Mouse (Mus musculus): ENCODE measurements at regions not wholly inside any gene's neighbourhood (a gene's known extent, or its start where the extent isn't known, plus 50 kb on each side); places are given as distances from the start of the nearest gene placed in this dataset.
A peak's percentile ranks its signal among the peaks of the same experiment; 100 is the strongest.

DNA sequence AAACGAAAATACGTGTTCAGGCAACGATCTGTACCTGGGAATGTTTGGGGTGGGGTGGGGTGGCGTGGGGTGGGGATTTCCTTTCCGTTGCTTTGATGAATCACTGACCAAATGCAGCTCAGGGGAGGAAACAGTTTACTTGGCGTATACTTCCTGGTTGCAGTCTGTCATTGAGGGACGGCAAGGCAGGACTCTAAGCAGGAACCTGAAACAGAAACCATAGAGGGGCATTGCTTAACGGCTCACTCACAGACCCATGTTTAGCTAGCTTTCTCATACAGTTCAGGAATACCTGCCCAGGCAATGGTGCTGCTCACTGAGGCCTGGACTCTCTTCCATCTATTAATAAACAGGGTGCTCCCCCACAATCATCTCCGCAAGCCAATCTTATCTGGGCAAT is 55.1 kb upstream of the Smox start:
- no peak for DNase-seq

DNA sequence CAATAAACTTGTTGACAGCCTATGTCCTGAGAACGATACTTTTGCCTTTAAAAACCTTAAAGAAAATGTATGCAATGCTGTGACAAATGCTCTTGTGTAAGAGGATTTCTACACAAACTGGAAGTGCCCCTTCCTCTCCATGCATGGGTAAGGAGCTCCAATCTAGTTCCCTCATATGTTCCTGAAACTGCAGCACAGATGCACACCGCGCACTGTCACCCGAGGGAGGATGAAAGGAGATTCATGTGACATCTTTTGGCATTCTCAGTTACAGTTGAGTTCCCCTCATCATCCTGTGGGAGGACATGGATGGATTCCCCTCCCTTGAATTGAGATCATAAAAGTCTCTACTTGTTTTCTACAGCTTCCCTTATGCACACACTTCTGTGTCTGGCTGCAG is 60.8 kb upstream of the Smox start:
- no peak for DNase-seq

DNA sequence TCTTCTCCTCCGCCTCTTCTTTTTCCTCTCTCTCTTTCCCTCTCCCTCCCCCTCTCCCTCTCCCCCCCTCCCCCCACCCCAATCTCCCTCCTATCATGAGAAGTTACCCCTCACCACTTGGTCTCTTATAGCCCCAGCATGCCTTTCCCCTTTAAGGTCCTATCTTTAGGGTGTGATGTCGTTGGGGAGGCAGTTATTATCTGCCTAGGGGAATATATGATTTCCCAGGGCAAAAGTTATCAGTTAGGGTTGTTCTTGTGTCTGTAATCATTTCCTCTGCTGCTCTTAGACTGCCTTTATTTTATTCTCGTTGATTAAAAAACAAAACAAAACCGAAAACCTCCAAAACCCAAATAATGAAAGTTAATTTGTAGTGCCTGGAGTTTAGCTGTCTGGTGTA is 63.2 kb upstream of the Smox start:
- DNase-seq = no peak

DNA sequence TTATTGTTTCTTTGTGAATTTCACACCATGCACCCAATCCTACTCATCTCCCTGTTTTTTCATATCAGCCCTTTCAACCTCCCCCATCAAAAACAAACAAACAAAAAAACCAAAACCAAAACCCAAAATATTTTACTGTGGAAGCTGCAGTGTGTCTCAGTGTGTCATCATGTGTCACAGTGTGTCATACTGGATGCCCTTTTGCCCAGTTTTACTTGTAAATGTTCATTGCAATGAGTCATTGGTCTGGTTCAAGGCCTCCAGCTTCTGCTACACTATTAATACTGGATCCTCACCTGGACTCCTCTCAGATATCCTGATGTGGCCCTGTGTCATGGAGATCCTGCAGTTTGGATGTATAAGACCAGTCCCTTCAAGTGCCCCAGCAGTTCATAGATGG is 64.4 kb upstream of the Smox start:
- DNase-seq = no peak

DNA sequence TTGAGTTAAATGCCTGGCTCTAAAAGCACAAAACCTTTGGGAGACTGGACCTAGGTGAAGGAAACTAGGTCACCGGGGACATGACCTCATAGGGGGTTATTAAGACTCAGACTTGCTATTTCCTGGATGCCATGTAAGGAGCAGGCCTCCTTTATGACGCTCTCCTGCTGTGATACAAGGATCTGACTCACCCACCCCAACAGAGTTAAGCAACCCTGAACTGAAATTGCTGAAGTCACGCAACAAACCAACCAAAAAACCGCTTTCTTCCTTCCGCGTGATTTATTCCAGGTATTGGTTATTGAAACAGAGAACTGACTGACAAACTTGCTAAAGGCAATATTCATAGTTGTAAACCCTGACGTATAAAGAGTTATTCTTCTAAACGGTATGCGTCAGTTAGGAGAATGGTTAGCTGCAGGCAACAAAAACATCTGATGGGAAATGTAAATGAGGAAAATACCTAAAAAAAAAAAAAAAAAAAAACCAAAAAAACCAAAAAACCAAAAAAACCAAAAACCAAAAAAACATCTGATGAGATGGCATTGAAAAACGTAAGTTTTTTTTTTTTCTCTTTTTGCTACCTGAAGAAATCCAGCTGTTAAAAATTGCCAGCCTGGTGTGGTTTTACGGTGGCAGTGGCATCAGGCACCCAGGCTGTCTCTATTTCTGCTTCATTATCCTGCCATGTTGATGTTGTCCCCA is 67.5 kb upstream of the Smox start:
- no peak for DNase-seq

DNA sequence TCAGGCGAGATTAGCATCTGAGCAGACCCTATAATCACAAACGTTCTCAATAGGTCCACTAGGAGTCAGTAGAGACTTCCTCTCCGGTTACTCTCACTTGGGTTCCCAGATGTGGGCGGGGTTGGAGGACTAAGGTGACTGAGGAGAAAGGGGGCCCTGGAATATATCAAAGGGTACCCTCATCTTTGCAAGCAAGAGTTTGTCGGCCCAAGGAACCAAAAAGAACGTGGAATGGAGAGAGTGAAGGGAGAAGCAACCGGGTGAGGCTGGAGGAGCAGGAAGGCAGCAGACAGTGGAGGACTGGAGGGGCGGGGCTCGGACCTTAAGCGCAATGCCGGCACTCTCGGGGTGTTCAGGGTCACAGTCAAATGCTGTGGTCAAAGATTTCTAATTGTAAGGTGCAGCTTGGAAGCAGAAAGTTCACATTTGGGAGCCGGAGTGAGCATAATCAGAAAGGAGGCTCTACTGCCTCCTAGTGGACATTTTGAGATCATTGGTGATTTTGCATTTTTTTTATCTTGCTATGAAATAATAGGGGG is 68.3 kb upstream of the Smox start:
- peak; percentile 35 for DNase-seq

DNA sequence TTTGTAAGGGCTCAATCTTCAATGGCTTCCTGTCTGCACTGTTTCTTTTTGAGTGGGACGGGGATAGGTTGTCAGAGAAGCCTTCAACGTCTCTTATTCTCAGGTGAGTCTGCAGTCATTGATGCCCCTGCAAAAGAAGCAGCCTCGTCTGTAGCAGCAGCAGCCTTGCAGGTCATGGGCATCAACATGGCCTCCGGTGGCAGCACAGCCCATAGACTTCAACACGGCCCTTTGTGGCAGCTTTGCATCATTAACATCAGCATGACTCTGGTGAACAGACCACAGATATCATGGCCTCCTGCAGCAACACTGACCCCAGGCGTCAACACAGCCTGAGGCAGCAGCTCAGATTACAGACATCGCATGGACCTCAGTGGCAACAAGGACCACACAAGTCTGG is 65.4 kb upstream of the Rnf24 start:
- DNase-seq = no peak

DNA sequence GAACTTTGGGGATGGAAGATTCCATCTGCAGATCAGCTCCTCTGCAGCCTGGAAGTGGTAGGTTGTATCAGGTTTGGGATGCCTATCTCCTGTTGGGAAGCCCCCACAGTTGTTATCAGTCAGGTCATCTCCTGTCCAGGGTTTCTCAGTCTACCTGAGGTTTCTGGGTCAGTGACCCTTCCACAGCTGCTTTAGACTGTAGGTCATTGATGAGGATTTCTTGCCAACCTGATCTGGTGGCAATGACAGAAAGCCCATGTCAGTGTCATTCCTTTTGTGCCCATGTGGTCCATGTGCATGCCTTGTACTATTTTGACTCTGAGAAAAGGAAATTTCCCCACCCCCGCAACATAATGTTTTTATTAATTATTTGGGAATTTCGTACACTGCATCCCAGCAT is 64.8 kb upstream of the Rnf24 start:
- DNase-seq = no peak

DNA sequence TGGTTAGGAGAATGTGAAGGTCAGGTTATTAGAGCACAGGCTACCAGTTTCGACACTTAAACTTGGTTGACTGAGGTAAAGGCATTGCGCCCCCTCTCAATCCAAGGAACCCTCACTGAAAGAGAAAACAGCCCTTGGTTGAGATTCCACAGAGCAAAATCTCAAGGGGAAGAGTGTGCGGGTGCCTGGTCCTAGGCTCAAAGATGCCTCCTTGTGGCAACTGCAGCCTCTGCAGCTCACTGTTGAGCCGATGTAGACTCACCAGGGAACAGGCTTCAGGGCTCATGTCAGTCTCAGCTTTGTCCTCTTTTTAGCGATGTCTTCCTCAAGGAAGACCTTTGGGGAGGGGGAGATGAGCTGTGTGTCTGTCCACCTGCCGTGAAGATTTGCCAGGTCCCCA is 63.8 kb upstream of the Rnf24 start:
- peak; percentile 22 for DNase-seq

DNA sequence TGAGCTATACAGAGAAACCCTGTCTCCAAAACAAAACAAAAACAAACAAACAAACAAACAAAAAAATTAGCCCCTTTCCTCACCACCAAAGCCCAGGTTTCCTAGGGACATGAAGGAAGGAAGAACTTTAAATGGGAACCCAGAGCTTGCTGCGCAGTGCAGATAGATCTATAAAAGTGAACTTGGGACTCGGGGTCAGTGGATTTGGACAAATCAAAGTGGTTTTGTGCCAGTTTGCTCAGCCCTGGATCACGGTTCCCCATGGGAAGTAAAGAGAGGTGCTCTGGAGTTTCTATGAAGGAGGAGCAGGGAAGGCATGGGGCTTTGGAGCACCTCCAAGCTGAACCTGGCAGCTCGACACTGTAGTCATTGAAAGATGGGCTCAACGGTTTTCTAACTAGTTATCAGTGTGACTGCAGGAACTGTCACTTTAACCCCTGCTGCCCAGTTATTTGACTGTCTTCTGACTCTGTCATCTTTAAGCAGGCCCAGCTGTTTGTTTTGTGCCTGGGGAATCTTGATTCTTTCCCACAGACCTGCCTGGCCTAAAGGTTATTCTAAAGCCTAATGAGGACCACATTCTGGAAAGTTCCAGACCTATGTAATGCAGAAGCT is 58.3 kb upstream of the Rnf24 start:
- DNase-seq = no peak

DNA sequence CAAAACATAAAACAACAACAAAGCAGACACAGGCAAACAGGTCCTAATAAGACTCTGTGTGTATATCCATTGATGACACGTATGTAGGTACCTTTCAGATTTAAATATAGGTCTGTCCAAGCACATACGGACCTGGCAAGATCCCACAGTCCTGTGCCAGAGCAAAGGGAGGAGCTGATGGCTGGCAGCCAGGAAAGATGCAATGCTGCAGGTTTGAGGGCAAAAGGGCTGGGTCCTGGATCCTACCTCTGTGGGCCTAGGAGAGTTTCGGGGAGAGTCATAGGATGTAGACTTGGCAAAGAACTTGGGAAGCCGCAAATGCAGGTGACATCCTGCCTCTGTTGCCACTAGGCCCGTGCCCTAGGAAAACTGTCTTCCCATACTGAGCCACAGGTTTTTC is 54.6 kb upstream of the Rnf24 start:
- DNase-seq = peak; percentile 6

DNA sequence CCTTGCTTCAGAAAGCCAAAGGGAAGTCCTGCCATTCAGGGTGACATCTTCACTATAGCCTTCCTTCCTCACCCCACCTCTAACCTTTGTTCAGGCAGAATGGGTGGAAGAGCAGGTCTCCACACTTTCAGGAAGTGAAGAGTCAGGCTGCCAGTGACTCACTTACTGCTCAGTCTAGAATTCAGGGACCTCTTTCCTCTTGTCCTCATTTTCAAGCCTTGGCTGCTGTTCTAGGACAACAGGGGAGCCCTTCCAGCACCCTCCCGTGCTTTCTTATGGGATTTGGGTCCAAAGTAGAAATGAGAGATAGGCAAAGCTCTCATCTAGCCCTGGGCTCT is 51.5 kb upstream of the Rnf24 start:
- no peak for DNase-seq

DNA sequence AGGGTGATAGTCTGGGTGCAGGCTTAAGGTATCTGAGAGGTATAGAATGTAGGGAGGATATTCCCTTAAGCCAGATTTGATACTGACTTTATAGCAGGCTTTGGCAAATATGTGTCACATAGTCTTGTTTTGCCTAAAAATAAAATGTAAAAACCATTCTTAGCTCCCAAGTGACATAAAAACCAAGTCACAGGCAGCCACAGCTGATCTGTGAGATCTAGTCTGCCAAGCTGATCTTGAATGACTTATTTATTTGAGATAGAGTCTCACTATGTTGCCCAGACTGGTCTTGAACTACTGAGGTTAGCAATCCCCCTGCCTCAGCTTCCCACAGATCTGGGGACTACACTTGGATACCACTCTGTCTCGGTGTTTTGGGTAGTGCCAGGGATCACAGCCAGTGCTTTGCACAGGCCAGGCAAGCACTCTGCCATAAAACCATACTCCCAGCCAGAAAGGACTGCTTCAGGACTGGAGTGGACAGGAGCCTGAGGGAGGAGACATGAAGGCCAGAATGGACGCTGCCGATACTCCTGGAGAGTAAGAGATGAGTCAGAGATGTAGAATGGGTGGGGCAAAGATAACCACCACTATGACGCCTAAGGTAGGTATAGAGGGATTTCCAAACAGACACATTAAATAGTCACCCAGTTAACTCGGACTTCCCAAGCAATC is 51.0 kb upstream of the Rnf24 start:
- no peak for DNase-seq

Measured in kidney, adult 11 months (tissue).